Mouse (Mus musculus) megakaryocyte progenitor cell, adult 5-6 weeks (primary cell): ENCODE data around the gene Pou6f2. TPM values are rescaled to one million over a fixed set of nuclear protein-coding genes. Genes with fewer than 3 reads are reported as not detected.

ENCODE experiments used
- ATAC-seq: replicated peaks from 2 replicates; pipeline ENCODE4 v1.8.0; 2016; ENCODE audit warnings: mild to moderate bottlenecking, moderate TSS enrichment, inconsistent platforms; ENCODE audit not compliant: poor library complexity
- total RNA-seq, 2 experiments: library from RNA; stranded (forward) in 1 of 2; stranded (reverse) in 1 of 2; fragments of 157-497, 149-512 nt in 1 of 2; fragments of 200-1000 nt in 1 of 2; gene quantifications; 2 replicates each; pipeline versions ENCODE4 v1.2.3 to v1.2.4; 2015 to 2017

Pou6f2 gene
- total RNA-seq, 2 experiments from 2014 or later = not detected

- no peak for ATAC-seq
Measured at GRCm38 (mm10) chr13:18218566-18219234, 178.8 kb downstream of the Pou6f2 start.

GRCm38 (mm10) chr13:18211242-18211641 lies 186.2 kb downstream of the Pou6f2 start:
- no peak for ATAC-seq

- ATAC-seq = no peak
Measured at GRCm38 (mm10) chr13:18204476-18205250, 192.8 kb downstream of the Pou6f2 start.

GRCm38 (mm10) chr13:18174003-18174402 lies 223.5 kb downstream of the Pou6f2 start:
- 0 out of 2 replicates have a peak, but pooled peaks have one; percentile 42 for ATAC-seq

GRCm38 (mm10) chr13:18173021-18173420 lies 224.5 kb downstream of the Pou6f2 start:
- ATAC-seq = no peak

- no peak for ATAC-seq
Measured at GRCm38 (mm10) chr13:18172334-18172733, 225.2 kb downstream of the Pou6f2 start.

GRCm38 (mm10) chr13:18164182-18164581 lies 233.3 kb downstream of the Pou6f2 start:
- ATAC-seq = no peak

GRCm38 (mm10) chr13:18160566-18160965 lies 236.9 kb downstream of the Pou6f2 start:
- ATAC-seq = no peak

GRCm38 (mm10) chr13:18153949-18154582 lies 243.4 kb downstream of the Pou6f2 start:
- ATAC-seq = no peak

- no peak for ATAC-seq
Measured at GRCm38 (mm10) chr13:18133646-18134045, 263.8 kb downstream of the Pou6f2 start.

- no peak for ATAC-seq
Measured at GRCm38 (mm10) chr13:18133193-18133592, 264.3 kb downstream of the Pou6f2 start.

GRCm38 (mm10) chr13:18131324-18131723 lies 266.2 kb downstream of the Pou6f2 start:
- no peak for ATAC-seq

- ATAC-seq = no peak
Measured at GRCm38 (mm10) chr13:18129697-18130096, 267.8 kb downstream of the Pou6f2 start.

GRCm38 (mm10) chr13:18128826-18129225 lies 268.7 kb downstream of the Pou6f2 start:
- ATAC-seq = no peak

- ATAC-seq = no peak
Measured at GRCm38 (mm10) chr13:18128053-18128452, 269.4 kb downstream of the Pou6f2 start.

- no peak for ATAC-seq
Measured at GRCm38 (mm10) chr13:18126111-18126510, 271.4 kb downstream of the Pou6f2 start.

GRCm38 (mm10) chr13:18125226-18126000 lies 272.1 kb downstream of the Pou6f2 start:
- no peak for ATAC-seq

- ATAC-seq = no peak
Measured at GRCm38 (mm10) chr13:18124368-18124767, 273.1 kb downstream of the Pou6f2 start.

GRCm38 (mm10) chr13:18120406-18120805 lies 277.1 kb downstream of the Pou6f2 start:
- no peak for ATAC-seq

GRCm38 (mm10) chr13:18081443-18082119 lies 315.9 kb downstream of the Pou6f2 start:
- ATAC-seq = no peak
